Mouse (Mus musculus): Measurements from ENCODE around the gene Olfr1509. TPM values are rescaled to one million over a fixed set of nuclear protein-coding genes. Genes with fewer than 3 reads are reported as not detected.
"Not testable (repeated sequence)": the region's sequence is repeated elsewhere in the genome, so short reads cannot be mapped to it uniquely, and the experiment has no call there.

The Olfr1509 gene
- polyA plus RNA-seq (2015; fragmentation: Nextera tagmentation; extraction: Ambion mirVana): not detected in 2 replicates

DNA sequence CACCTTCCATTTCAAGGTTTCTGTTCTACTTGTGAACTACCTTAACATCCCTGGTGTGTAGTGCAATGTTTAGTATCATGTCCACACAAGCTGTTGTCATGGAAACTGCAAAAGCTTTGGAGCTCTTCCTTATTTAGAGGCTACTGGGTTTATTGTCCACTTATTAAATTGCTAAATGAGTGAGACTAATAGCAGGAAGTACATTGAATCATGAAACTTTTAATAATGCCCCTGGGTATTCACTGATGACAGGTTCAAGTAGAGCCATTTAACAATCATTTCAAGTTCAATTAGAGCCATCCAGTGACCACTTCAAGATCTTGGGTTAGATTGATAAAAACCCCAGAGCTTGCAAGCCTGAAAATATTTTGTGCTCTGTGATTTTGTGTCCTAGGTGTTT is at the start of gene Olfr1509:
Olfr1509 (plus strand) TSS at position 301 of the 400 bp plus-strand sequence.
- H3K4me3 ChIP-seq (ENCODE audit: low read depth, low read length): no peak within 1 kb of the TSS
- DNase-seq: no peak
- no peak for ATAC-seq
- no peaks in the 10 kb centered on the region for H3K36me3 ChIP-seq (replicated peaks; ENCODE audit: insufficient read depth, low read length)
- H3K9ac ChIP-seq (replicated peaks): no peak within 1 kb of the TSS
- no peaks in the 10 kb centered on the region for H3K4me1 ChIP-seq (ENCODE audit: insufficient read depth)
- no peaks in the 10 kb centered on the region for H3K9me3 ChIP-seq (ENCODE audit: low read length)
- H3K27me3 ChIP-seq (ENCODE audit: insufficient read depth, low read length): no peaks in the 10 kb centered on the region
- no peak within 1 kb of the TSS for H3K27ac ChIP-seq (ENCODE audit: low read depth)
- H3K4me2 ChIP-seq (ENCODE audit: low read depth, low read length): no peak within 1 kb of the TSS
- TF ChIP-seq EP300 (IDR thresholded peaks at IDR 0.05; ENCODE audit: low read depth) (no peak), CTCF (IDR thresholded peaks at IDR 0.05; ENCODE audit: low read depth) (no peak)

DNA sequence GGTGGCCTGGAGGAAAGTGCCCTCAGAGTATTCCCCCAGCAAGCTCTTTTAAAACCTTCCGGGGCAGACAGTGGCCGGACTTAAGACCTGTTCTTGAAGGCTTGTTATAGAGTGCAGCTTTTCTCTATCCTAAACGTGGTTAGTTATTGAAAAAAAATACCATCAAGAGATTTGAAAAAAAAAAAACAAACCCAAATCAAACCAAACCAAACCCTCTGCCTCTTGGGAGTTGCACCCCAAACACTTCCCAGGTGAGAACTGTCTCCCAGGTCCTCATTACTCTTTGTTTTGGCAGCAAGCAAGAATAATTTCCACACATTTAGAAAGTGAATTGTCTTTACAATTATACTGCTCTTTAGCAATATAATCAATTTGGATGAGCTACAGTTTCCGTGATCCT is 45.5 kb upstream of the Olfr1509 start, which contains the start of gene Olfr1511:
Olfr1511 (minus strand) TSS at position 101 of the 400 bp plus-strand sequence.
- no peak for DNase-seq
- whole genome bisulfite sequencing (ENCODE audit: insufficient replicate concordance): 68% methylated on average over 4 of the region's 4 CpGs
- no peak for TF ChIP-seq EP300 (IDR thresholded peaks at IDR 0.05; ENCODE audit: low read depth)
- TF ChIP-seq CTCF (IDR thresholded peaks at IDR 0.05; ENCODE audit: low read depth): no peak

DNA sequence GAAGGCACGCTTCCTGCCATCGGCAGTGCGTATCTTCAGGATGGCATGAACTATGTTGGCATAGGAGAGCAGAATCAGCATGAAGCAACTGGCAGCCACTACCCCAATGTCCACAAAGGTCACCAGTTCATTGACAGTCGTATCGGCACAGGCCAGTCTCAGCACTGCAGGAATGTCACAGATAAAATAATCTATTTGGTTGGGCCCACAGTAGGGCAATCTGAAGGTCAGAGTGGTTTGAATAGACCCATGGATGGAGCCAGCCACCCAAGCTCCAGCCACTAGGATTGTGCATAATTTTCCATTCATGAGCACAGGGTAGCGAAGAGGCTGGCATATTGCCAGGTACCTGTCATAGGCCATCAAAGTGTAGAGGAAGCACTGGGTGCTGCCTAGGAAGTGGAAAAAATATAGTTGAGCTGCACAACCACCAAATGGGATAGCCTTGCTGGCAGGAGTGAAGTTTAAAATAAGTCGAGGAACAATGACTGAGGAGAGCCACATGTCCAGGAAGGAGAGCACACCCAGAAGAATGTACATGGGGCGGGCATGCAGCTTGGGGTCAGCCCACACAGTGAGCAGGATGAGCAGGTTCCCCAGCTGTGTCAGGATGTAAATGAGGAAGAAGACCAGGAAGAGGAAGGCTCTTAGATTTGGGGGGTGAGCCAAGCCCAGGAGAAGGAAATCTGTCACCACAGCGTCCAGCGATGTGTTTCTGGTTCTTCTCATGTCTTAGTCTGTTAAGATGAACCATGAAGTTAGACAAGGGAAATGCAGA is 32.5 kb upstream of the Olfr1509 start:
- not testable (repeated sequence) for H3K9ac ChIP-seq (replicated peaks); H3K9me3 ChIP-seq (ENCODE audit: low read length); H3K36me3 ChIP-seq (replicated peaks; ENCODE audit: insufficient read depth, low read length); H3K27ac ChIP-seq (ENCODE audit: low read depth); ATAC-seq; H3K4me2 ChIP-seq (ENCODE audit: low read depth, low read length); H3K4me3 ChIP-seq (ENCODE audit: low read depth, low read length); H3K4me1 ChIP-seq (ENCODE audit: insufficient read depth); DNase-seq; H3K27me3 ChIP-seq (ENCODE audit: insufficient read depth, low read length)
- WGBS (ENCODE audit: insufficient replicate concordance): 54% methylated on average over 6 of the region's 10 CpGs

More for the DNA sequence above, 45.5 kb upstream of the Olfr1509 start, which contains the start of gene Olfr1511:
- ATAC-seq: no peak
- H3K27ac ChIP-seq (ENCODE audit: low read depth): no peak within 1 kb of the TSS
- H3K9me3 ChIP-seq (ENCODE audit: low read length): no peaks in the 10 kb centered on the region
- H3K4me1 ChIP-seq (ENCODE audit: insufficient read depth): no peaks in the 10 kb centered on the region
- H3K9ac ChIP-seq (replicated peaks): no peak within 1 kb of the TSS
- H3K4me3 ChIP-seq (ENCODE audit: low read depth, low read length): no peak within 1 kb of the TSS
- H3K36me3 ChIP-seq (replicated peaks; ENCODE audit: insufficient read depth, low read length): no peaks in the 10 kb centered on the region
- H3K4me2 ChIP-seq (ENCODE audit: low read depth, low read length): no peak within 1 kb of the TSS
- no peaks in the 10 kb centered on the region for H3K27me3 ChIP-seq (ENCODE audit: insufficient read depth, low read length)

- H3K9me3 ChIP-seq (ENCODE audit: low read length): no peaks in the 10 kb centered on the region
- H3K9ac ChIP-seq (replicated peaks): no peak within 1 kb of the TSS
- TF ChIP-seq CTCF (IDR thresholded peaks at IDR 0.05; ENCODE audit: low read depth) (no peak), EP300 (IDR thresholded peaks at IDR 0.05; ENCODE audit: low read depth) (no peak)
- ATAC-seq: no peak
- H3K4me1 ChIP-seq (ENCODE audit: insufficient read depth): no peaks in the 10 kb centered on the region
- no peak for DNase-seq
- no peak within 1 kb of the TSS for H3K4me2 ChIP-seq (ENCODE audit: low read depth, low read length)
- no peaks in the 10 kb centered on the region for H3K27me3 ChIP-seq (ENCODE audit: insufficient read depth, low read length)
- no peak within 1 kb of the TSS for H3K27ac ChIP-seq (ENCODE audit: low read depth)
- no peak within 1 kb of the TSS for H3K4me3 ChIP-seq (ENCODE audit: low read depth, low read length)
- WGBS (ENCODE audit: insufficient replicate concordance): 84% methylated on average over 3 of the region's 3 CpGs
- H3K36me3 ChIP-seq (replicated peaks; ENCODE audit: insufficient read depth, low read length): no peaks in the 10 kb centered on the region
Observed at GRCm38 (mm10) chr14:52414273-52414672, 28.5 kb upstream of the Olfr1509 start, which contains the start of gene Olfr1510. Olfr1510 (minus strand) TSS chr14:52414373.

- Histone ChIP-seq H3K9me3 (ENCODE audit: low read length) (no peaks in the 10 kb centered on the region), H3K4me3 (ENCODE audit: low read depth, low read length) (no peak overlapping the region), H3K9ac (replicated peaks) (no peak overlapping the region), H3K27ac (ENCODE audit: low read depth) (no peak overlapping the region), H3K27me3 (ENCODE audit: insufficient read depth, low read length) (no peaks in the 10 kb centered on the region), H3K36me3 (replicated peaks; ENCODE audit: insufficient read depth, low read length) (no peaks in the 10 kb centered on the region), H3K4me1 (ENCODE audit: insufficient read depth) (no peaks in the 10 kb centered on the region), H3K4me2 (ENCODE audit: low read depth, low read length) (no peak overlapping the region)
- DNase-seq (no peak), ATAC-seq (no peak)
- TF ChIP-seq CTCF (IDR thresholded peaks at IDR 0.05; ENCODE audit: low read depth) (no peak), EP300 (IDR thresholded peaks at IDR 0.05; ENCODE audit: low read depth) (no peak)
- 86% methylated on average over 1 of the region's 1 CpGs for WGBS (ENCODE audit: insufficient replicate concordance)
Observed at GRCm38 (mm10) chr14:52427686-52428085, 15.1 kb upstream of the Olfr1509 start.

- H3K9ac ChIP-seq (replicated peaks): no peak overlapping the region
- ATAC-seq (0 out of 2 replicates have a peak, but pooled peaks have one; percentile 15), DNase-seq (no peak)
- H3K36me3 ChIP-seq (replicated peaks; ENCODE audit: insufficient read depth, low read length): no peaks in the 10 kb centered on the region
- H3K4me1 ChIP-seq (ENCODE audit: insufficient read depth): no peaks in the 10 kb centered on the region
- no peak overlapping the region for H3K4me3 ChIP-seq (ENCODE audit: low read depth, low read length)
- no peaks in the 10 kb centered on the region for H3K27me3 ChIP-seq (ENCODE audit: insufficient read depth, low read length)
- no peak overlapping the region for H3K4me2 ChIP-seq (ENCODE audit: low read depth, low read length)
- TF ChIP-seq EP300 (IDR thresholded peaks at IDR 0.05; ENCODE audit: low read depth): no peak
- TF ChIP-seq CTCF (IDR thresholded peaks at IDR 0.05; ENCODE audit: low read depth): no peak
- no peaks in the 10 kb centered on the region for H3K9me3 ChIP-seq (ENCODE audit: low read length)
- no peak overlapping the region for H3K27ac ChIP-seq (ENCODE audit: low read depth)
- whole genome bisulfite sequencing (ENCODE audit: insufficient replicate concordance): 37% methylated on average over 8 of the region's 8 CpGs
Observed at GRCm38 (mm10) chr14:52451138-52451537, 8.3 kb downstream of the Olfr1509 start.

All from liver, postnatal 0 days (tissue).